Mouse (Mus musculus): ENCODE measurements around the gene Zfp426.
A peak's percentile ranks its signal among the peaks of the same experiment; 100 is the strongest.

Gene Zfp426

GRCm38 (mm10) chr9:20459377-20460317 lies 32.9 kb downstream of the Zfp426 start, which contains the start of gene Zfp26:
TSS of gene Zfp26 (minus strand) at chr9:20460162.
- peak; percentile 57 to 73 for DNase-seq (ENCODE audit: low spot score in 2 of 2)

GRCm38 (mm10) chr9:20453647-20454046 lies 38.9 kb downstream of the Zfp426 start:
- DNase-seq (ENCODE audit: low spot score in 2 of 2) = no peak

GRCm38 (mm10) chr9:20451493-20451892 lies 41.1 kb downstream of the Zfp426 start:
- no peak for DNase-seq (ENCODE audit: low spot score in 2 of 2)

GRCm38 (mm10) chr9:20443183-20443783 lies 49.3 kb downstream of the Zfp426 start:
- DNase-seq (ENCODE audit: low spot score in 2 of 2) = no peak

- no peak for DNase-seq (ENCODE audit: low spot score in 2 of 2)
These were observed 62.5 kb downstream of the Zfp426 start for GRCm38 (mm10) chr9:20430004-20430403.
